Mouse (Mus musculus) erythroid progenitor cell, adult 5-6 weeks (primary cell): ENCODE measurements around the gene Wdr46. TPM values are rescaled to one million over a fixed set of nuclear protein-coding genes. Genes with fewer than 3 reads are reported as not detected.

Experiments used
- total RNA-seq, 2 experiments: library from RNA; stranded (forward) in 1 of 2; stranded (reverse) in 1 of 2; fragments of 150-400 nt in 1 of 2; fragments of 186-747, 209-891 nt in 1 of 2; gene quantifications; 2 replicates each; pipeline versions ENCODE4 v1.2.3 to v1.2.4; 2015 to 2017; ENCODE audit warnings: low replicate concordance in 2 of 2

Wdr46 gene
- total RNA-seq, 2 experiments from 2014 or later, result 8.2 to 11.3 TPM

Other genes starting within 250 kb of the Wdr46 start
Only the 30 nearest of the 31 such genes appear.
- 409 and 494 TPM in 2 replicates for gene March2, start 222.0 kb upstream of the Wdr46 start, total RNA-seq (2015; ENCODE audit: low replicate concordance)
- gene March2, start 222.0 kb upstream of the Wdr46 start, total RNA-seq (2017; ENCODE audit: low replicate concordance), result 312 and 414 TPM in 2 replicates
- gene Rab11b, start 180.1 kb upstream of the Wdr46 start, total RNA-seq (2015; ENCODE audit: low replicate concordance), result 59.1 and 87.6 TPM in 2 replicates
- gene Rab11b, start 180.1 kb upstream of the Wdr46 start, total RNA-seq (2017; ENCODE audit: low replicate concordance), result 42.6 and 46.8 TPM in 2 replicates
- gene Angptl4, start 158.8 kb upstream of the Wdr46 start, total RNA-seq (2015; ENCODE audit: low replicate concordance), result 0.36 and 0.84 TPM in 2 replicates
- 0.77 TPM in 1 of 2 replicates, not detected in the other for gene Angptl4, start 158.8 kb upstream of the Wdr46 start, total RNA-seq (2017; ENCODE audit: low replicate concordance)
- gene Kank3, start 130.1 kb upstream of the Wdr46 start, total RNA-seq (2015; ENCODE audit: low replicate concordance), result 5.0 TPM in 1 of 2 replicates, not detected in the other
- gene Kank3, start 130.1 kb upstream of the Wdr46 start, total RNA-seq (2017; ENCODE audit: low replicate concordance), result 2.7 TPM in 1 of 2 replicates, not detected in the other
- 383 and 392 TPM in 2 replicates for gene Rps28, start 116.1 kb upstream of the Wdr46 start, total RNA-seq (2015; ENCODE audit: low replicate concordance)
- 429 and 508 TPM in 2 replicates for gene Rps28, start 116.1 kb upstream of the Wdr46 start, total RNA-seq (2017; ENCODE audit: low replicate concordance)
- 95.5 and 109 TPM in 2 replicates for gene Ndufa7, start 116.1 kb upstream of the Wdr46 start, total RNA-seq (2015; ENCODE audit: low replicate concordance)
- 42.4 and 46.1 TPM in 2 replicates for gene Ndufa7, start 116.1 kb upstream of the Wdr46 start, total RNA-seq (2017; ENCODE audit: low replicate concordance)
- 2.9 TPM in 1 of 2 replicates, not detected in the other for gene Cd320, start 97.6 kb upstream of the Wdr46 start, total RNA-seq (2015; ENCODE audit: low replicate concordance)
- gene Cd320, start 97.6 kb upstream of the Wdr46 start, total RNA-seq (2017; ENCODE audit: low replicate concordance), result 0.39 TPM in 1 of 2 replicates, not detected in the other
- gene Gm7029, start 66.8 kb upstream of the Wdr46 start, total RNA-seq (2015; ENCODE audit: low replicate concordance), result not detected in 2 replicates
- gene Gm7029, start 66.8 kb upstream of the Wdr46 start, total RNA-seq (2017; ENCODE audit: low replicate concordance), result not detected in 2 replicates
- gene Kifc1, start 50.0 kb upstream of the Wdr46 start, total RNA-seq (2015; ENCODE audit: low replicate concordance), result 89.3 and 150 TPM in 2 replicates
- gene Kifc1, start 50.0 kb upstream of the Wdr46 start, total RNA-seq (2017; ENCODE audit: low replicate concordance), result 479 and 506 TPM in 2 replicates
- gene Platr17, start 35.5 kb upstream of the Wdr46 start, total RNA-seq (2015; ENCODE audit: low replicate concordance), result not detected in 2 replicates
- gene Platr17, start 35.5 kb upstream of the Wdr46 start, total RNA-seq (2017; ENCODE audit: low replicate concordance), result not detected in 2 replicates
- gene Daxx, start 31.2 kb upstream of the Wdr46 start, total RNA-seq (2015; ENCODE audit: low replicate concordance), result 18.0 and 23.9 TPM in 2 replicates
- 23.4 and 29.3 TPM in 2 replicates for gene Daxx, start 31.2 kb upstream of the Wdr46 start, total RNA-seq (2017; ENCODE audit: low replicate concordance)
- gene Tapbp, start 24.8 kb upstream of the Wdr46 start, total RNA-seq (2015; ENCODE audit: low replicate concordance), result 86.1 and 88.4 TPM in 2 replicates
- gene Tapbp, start 24.8 kb upstream of the Wdr46 start, total RNA-seq (2017; ENCODE audit: low replicate concordance), result 88.8 and 97.2 TPM in 2 replicates
- gene Zbtb22, start 24.8 kb upstream of the Wdr46 start, total RNA-seq (2015; ENCODE audit: low replicate concordance), result 11.7 and 23.8 TPM in 2 replicates
- 20.3 and 28.8 TPM in 2 replicates for gene Zbtb22, start 24.8 kb upstream of the Wdr46 start, total RNA-seq (2017; ENCODE audit: low replicate concordance)
- gene Rgl2, start 11.1 kb upstream of the Wdr46 start, total RNA-seq (2015; ENCODE audit: low replicate concordance), result 8.6 and 13.4 TPM in 2 replicates
- gene Rgl2, start 11.1 kb upstream of the Wdr46 start, total RNA-seq (2017; ENCODE audit: low replicate concordance), result 11.3 and 29.0 TPM in 2 replicates
- 52.0 and 68.1 TPM in 2 replicates for gene Pfdn6, start 317 bp upstream of the Wdr46 start, total RNA-seq (2015; ENCODE audit: low replicate concordance)
- gene Pfdn6, start 317 bp upstream of the Wdr46 start, total RNA-seq (2017; ENCODE audit: low replicate concordance), result 40.0 and 109 TPM in 2 replicates
- not detected in 2 replicates for gene B3galt4, start 10.8 kb downstream of the Wdr46 start, total RNA-seq (2015; ENCODE audit: low replicate concordance)
- 0.26 and 2.8 TPM in 2 replicates for gene B3galt4, start 10.8 kb downstream of the Wdr46 start, total RNA-seq (2017; ENCODE audit: low replicate concordance)
- gene Vps52, start 15.2 kb downstream of the Wdr46 start, total RNA-seq (2015; ENCODE audit: low replicate concordance), result 8.0 and 18.4 TPM in 2 replicates
- 11.5 and 17.8 TPM in 2 replicates for gene Vps52, start 15.2 kb downstream of the Wdr46 start, total RNA-seq (2017; ENCODE audit: low replicate concordance)
- 779 and 808 TPM in 2 replicates for gene Rps18, start 15.3 kb downstream of the Wdr46 start, total RNA-seq (2015; ENCODE audit: low replicate concordance)
- 194 and 380 TPM in 2 replicates for gene Rps18, start 15.3 kb downstream of the Wdr46 start, total RNA-seq (2017; ENCODE audit: low replicate concordance)
- gene H2-K1, start 59.7 kb downstream of the Wdr46 start, total RNA-seq (2015; ENCODE audit: low replicate concordance), result 315 and 400 TPM in 2 replicates
- 167 and 182 TPM in 2 replicates for gene H2-K1, start 59.7 kb downstream of the Wdr46 start, total RNA-seq (2017; ENCODE audit: low replicate concordance)
- 1.3 and 2.5 TPM in 2 replicates for gene Ring1, start 84.0 kb downstream of the Wdr46 start, total RNA-seq (2015; ENCODE audit: low replicate concordance)
- 1.9 and 2.0 TPM in 2 replicates for gene Ring1, start 84.0 kb downstream of the Wdr46 start, total RNA-seq (2017; ENCODE audit: low replicate concordance)
- 40.4 and 50.3 TPM in 2 replicates for gene H2-Ke6, start 87.4 kb downstream of the Wdr46 start, total RNA-seq (2015; ENCODE audit: low replicate concordance)
- gene H2-Ke6, start 87.4 kb downstream of the Wdr46 start, total RNA-seq (2017; ENCODE audit: low replicate concordance), result 10.8 and 14.9 TPM in 2 replicates
- gene Slc39a7, start 91.0 kb downstream of the Wdr46 start, total RNA-seq (2015; ENCODE audit: low replicate concordance), result 2.5 and 8.6 TPM in 2 replicates
- 18.9 and 20.7 TPM in 2 replicates for gene Slc39a7, start 91.0 kb downstream of the Wdr46 start, total RNA-seq (2017; ENCODE audit: low replicate concordance)
- gene Rxrb, start 91.2 kb downstream of the Wdr46 start, total RNA-seq (2015; ENCODE audit: low replicate concordance), result 5.4 and 8.4 TPM in 2 replicates
- 11.5 and 14.5 TPM in 2 replicates for gene Rxrb, start 91.2 kb downstream of the Wdr46 start, total RNA-seq (2017; ENCODE audit: low replicate concordance)
- 0.36 and 0.42 TPM in 2 replicates for gene Col11a2, start 98.8 kb downstream of the Wdr46 start, total RNA-seq (2015; ENCODE audit: low replicate concordance)
- gene Col11a2, start 98.8 kb downstream of the Wdr46 start, total RNA-seq (2017; ENCODE audit: low replicate concordance), result 2.1 and 2.9 TPM in 2 replicates
- gene H2-Oa, start 151.7 kb downstream of the Wdr46 start, total RNA-seq (2015; ENCODE audit: low replicate concordance), result not detected in 2 replicates
- gene H2-Oa, start 151.7 kb downstream of the Wdr46 start, total RNA-seq (2017; ENCODE audit: low replicate concordance), result 0.39 and 1.5 TPM in 2 replicates
- 14.4 and 17.2 TPM in 2 replicates for gene H2-DMa, start 178.9 kb downstream of the Wdr46 start, total RNA-seq (2015; ENCODE audit: low replicate concordance)
- gene H2-DMa, start 178.9 kb downstream of the Wdr46 start, total RNA-seq (2017; ENCODE audit: low replicate concordance), result 12.3 and 20.4 TPM in 2 replicates
- 199 and 208 TPM in 2 replicates for gene Brd2, start 182.0 kb downstream of the Wdr46 start, total RNA-seq (2015; ENCODE audit: low replicate concordance)
- 191 and 208 TPM in 2 replicates for gene Brd2, start 182.0 kb downstream of the Wdr46 start, total RNA-seq (2017; ENCODE audit: low replicate concordance)
- gene H2-DMb2, start 202.6 kb downstream of the Wdr46 start, total RNA-seq (2015; ENCODE audit: low replicate concordance), result 3.2 and 4.6 TPM in 2 replicates
- 2.0 and 2.8 TPM in 2 replicates for gene H2-DMb2, start 202.6 kb downstream of the Wdr46 start, total RNA-seq (2017; ENCODE audit: low replicate concordance)
- 18.0 and 34.8 TPM in 2 replicates for gene H2-DMb1, start 212.4 kb downstream of the Wdr46 start, total RNA-seq (2015; ENCODE audit: low replicate concordance)
- gene H2-DMb1, start 212.4 kb downstream of the Wdr46 start, total RNA-seq (2017; ENCODE audit: low replicate concordance), result 3.9 and 23.1 TPM in 2 replicates
- 12.6 and 21.0 TPM in 2 replicates for gene Tap1, start 246.9 kb downstream of the Wdr46 start, total RNA-seq (2015; ENCODE audit: low replicate concordance)
- 21.6 and 35.4 TPM in 2 replicates for gene Tap1, start 246.9 kb downstream of the Wdr46 start, total RNA-seq (2017; ENCODE audit: low replicate concordance)